Mouse (Mus musculus): Measurements from ENCODE around the gene Prg2. TPM values are rescaled to one million over a fixed set of nuclear protein-coding genes. Genes with fewer than 3 reads are reported as not detected.

The Prg2 gene
- total RNA-seq, 4 experiments from 2014 or later = not detected

- no peak for DNase-seq (ENCODE audit: low spot score in 2 of 2)
These were observed 49.6 kb downstream of the Prg2 start for GRCm38 (mm10) chr2:85029897-85030296.

- DNase-seq (ENCODE audit: low spot score in 2 of 2) = no peak
These were observed 50.7 kb downstream of the Prg2 start for GRCm38 (mm10) chr2:85030989-85031388.

- no peak for DNase-seq (ENCODE audit: low spot score in 2 of 2)
These were observed 52.9 kb downstream of the Prg2 start for GRCm38 (mm10) chr2:85033121-85033520.

Other genes starting within 250 kb of the Prg2 start
- under 1 TPM in 3 of 4 experiments, not detected in 1; 0.34 to 0.54 (median 0.54) TPM for gene Ypel4, start 246.4 kb upstream of the Prg2 start, total RNA-seq (2022)
- under 1 TPM in 1 of 4 experiments, not detected in 3; 0.60 TPM for gene Gm19426, start 236.8 kb upstream of the Prg2 start, total RNA-seq (2022)
- gene Serping1, start 205.0 kb upstream of the Prg2 start, total RNA-seq (2022) = 10 to 100 TPM; 22.0 to 55.1 (median 36.1) TPM
- gene Ube2l6, start 181.6 kb upstream of the Prg2 start, total RNA-seq (2022) = 1 to 10 TPM; 1.5 to 3.5 (median 2.3) TPM
- gene Smtnl1, start 157.8 kb upstream of the Prg2 start, total RNA-seq (2022) = 10 to 100 TPM; 46.3 to 63.9 (median 59.0) TPM
- 10 to 100 TPM; 37.9 to 51.4 (median 45.5) TPM for gene Timm10, start 153.5 kb upstream of the Prg2 start, total RNA-seq (2022)
- gene Slc43a1, start 141.6 kb upstream of the Prg2 start, total RNA-seq (2022) = 10 to 100 TPM in 3 of 4 experiments, 1 to 10 TPM in 1; 8.0 to 28.2 (median 14.4) TPM
- under 1 TPM in 3 of 4 experiments, not detected in 1; 0.19 to 0.62 (median 0.43) TPM for gene Rtn4rl2, start 93.8 kb upstream of the Prg2 start, total RNA-seq (2022)
- gene Slc43a3, start 43.9 kb upstream of the Prg2 start, total RNA-seq (2022) = 10 to 100 TPM; 10.9 to 29.6 (median 17.7) TPM
- gene Prg3, start 7.8 kb downstream of the Prg2 start, total RNA-seq (2022) = not detected
- gene Ssrp1, start 56.8 kb downstream of the Prg2 start, total RNA-seq (2022) = 10 to 100 TPM; 20.2 to 27.0 (median 23.5) TPM
- under 1 TPM; 0.44 to 0.72 (median 0.63) TPM for gene P2rx3, start 57.0 kb downstream of the Prg2 start, total RNA-seq (2022)
- gene Tnks1bp1, start 67.6 kb downstream of the Prg2 start, total RNA-seq (2022) = 10 to 100 TPM; 17.9 to 27.1 (median 23.5) TPM
- 1 to 10 TPM; 1.5 to 5.4 (median 2.6) TPM for gene Aplnr, start 155.8 kb downstream of the Prg2 start, total RNA-seq (2022)
- gene Lrrc55, start 216.7 kb downstream of the Prg2 start, total RNA-seq (2022) = under 1 TPM; 0.24 to 0.63 (median 0.31) TPM

Data from gastrocnemius, adult 8-10 months (tissue).